In the genomic region with DNA sequence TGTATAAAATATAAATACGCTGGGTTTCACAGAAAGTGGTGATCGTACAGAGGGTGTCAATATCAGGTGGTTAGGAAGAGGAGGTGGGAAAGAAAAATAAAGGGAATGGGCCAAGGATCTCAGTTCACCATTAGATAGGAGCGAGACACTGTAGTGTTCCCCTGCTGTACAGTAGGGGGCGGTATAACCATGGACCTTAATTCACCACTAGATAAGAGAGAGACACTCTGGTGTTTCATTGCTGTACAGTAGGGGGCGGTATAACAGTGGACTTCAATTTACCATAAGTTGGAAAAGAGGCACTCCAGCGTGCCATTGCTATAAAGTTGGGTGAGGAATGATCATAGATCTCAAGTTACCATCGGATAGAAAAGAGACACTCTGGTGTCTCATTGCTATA, we compare ENCODE assay signal across 9 mouse cellular contexts.
A peak's percentile ranks its signal among the peaks of the same experiment; 100 is the strongest.
DNase-seq lines count a peak whose midpoint lies in the region; ATAC-seq and TF ChIP-seq lines count a peak whose summit lies in the region.
"Had no signal": no experiment of that assay in that cellular context is flagged by ENCODE, and none has a peak within 500 bp of the region (broad histone marks: within the 10 kb centered on the region; RNA-seq: fewer than 3 reads in every experiment).

No protein-coding gene starts in this region.

- H3K27me3 ChIP-seq in ES-Bruce4 (ENCODE audit: control insufficient read depth, insufficient read depth, low read length, poor library complexity, severe bottlenecking), result no peaks in the 10 kb centered on the region; the same call in 1 of the 2 replicates
- H3K27me3 ChIP-seq in lung, embryonic 16.5 days (ENCODE audit: control insufficient read depth, insufficient read depth, low read depth, low read length), result no peaks in the 10 kb centered on the region
- no peaks in the 10 kb centered on the region for H3K27me3 ChIP-seq in stomach, embryonic 16.5 days (ENCODE audit: control insufficient read depth, insufficient read depth, low read length)

- TF ChIP-seq CTCF in ES-Bruce4 (IDR thresholded peaks at IDR 0.05; ENCODE audit: low read depth, low read length), result peak; percentile 46

- H3K9ac ChIP-seq in ES-Bruce4 (ENCODE audit: low read depth, poor library complexity, severe bottlenecking), result no peak overlapping the region
- H3K9ac ChIP-seq in lung, embryonic 16.5 days (ENCODE audit: low read length), result no peak overlapping the region
- H3K9ac ChIP-seq in stomach, embryonic 16.5 days (ENCODE audit: low read length), result no peak overlapping the region

- ATAC-seq in lung, embryonic 16.5 days (ENCODE audit: low read depth), result peak; percentile 54
- ATAC-seq in stomach, embryonic 16.5 days (ENCODE audit: insufficient read depth, low FRiP score), result peak; percentile 50; the same call in 1 of the 2 replicates
- ATAC-seq in megakaryocyte-erythroid progenitor cell, adult 5-6 weeks (replicated peaks; ENCODE audit: low FRiP score, low TSS enrichment, poor library complexity, severe bottlenecking), result no peak

- no peak for TF ChIP-seq EP300 in ES-Bruce4 (IDR thresholded peaks at IDR 0.05; ENCODE audit: insufficient read depth, low read depth, low read length)

- no peak overlapping the region for H3K4me3 ChIP-seq in ES-Bruce4 (ENCODE audit: low read depth, low read length)
- H3K4me3 ChIP-seq in lung, embryonic 16.5 days (ENCODE audit: low read length), result no peak overlapping the region
- no peak overlapping the region for H3K4me3 ChIP-seq in stomach, embryonic 16.5 days (replicated peaks; ENCODE audit: low read length)
- H3K4me3 ChIP-seq: erythroblast, embryonic 14.5 days had no signal

- H3K27ac ChIP-seq in ES-Bruce4 (ENCODE audit: insufficient read depth, low read length), result no peak overlapping the region
- H3K27ac ChIP-seq in lung, embryonic 16.5 days (ENCODE audit: low read length), result no peak overlapping the region
- no peak overlapping the region for H3K27ac ChIP-seq in stomach, embryonic 16.5 days (ENCODE audit: low read length)

- no peaks in the 10 kb centered on the region for H3K9me3 ChIP-seq in ES-Bruce4 (replicated peaks; ENCODE audit: control insufficient read depth, insufficient read depth, low read length, poor library complexity, severe bottlenecking)
- H3K9me3 ChIP-seq in lung, embryonic 16.5 days (ENCODE audit: control insufficient read depth, low read length), result no peaks in the 10 kb centered on the region
- no peaks in the 10 kb centered on the region for H3K9me3 ChIP-seq in stomach, embryonic 16.5 days (replicated peaks; ENCODE audit: control insufficient read depth, low read length)

- H3K4me1 ChIP-seq in ES-Bruce4 (ENCODE audit: control insufficient read depth, insufficient read depth, low read length), result no peaks in the 10 kb centered on the region
- H3K4me1 ChIP-seq in lung, embryonic 16.5 days (replicated peaks; ENCODE audit: control insufficient read depth, insufficient read depth, low read length), result 0 out of 2 replicates have a peak, but pooled peaks cover 4% of the 10 kb centered on the region
- H3K4me1 ChIP-seq in stomach, embryonic 16.5 days (ENCODE audit: control insufficient read depth, insufficient read depth, low read length), result no peaks in the 10 kb centered on the region

- H3K36me3 ChIP-seq in ES-Bruce4 (ENCODE audit: control insufficient read depth, insufficient read depth, low read length, poor library complexity, severe bottlenecking), result no peaks in the 10 kb centered on the region
- H3K36me3 ChIP-seq in lung, embryonic 16.5 days (ENCODE audit: control insufficient read depth, insufficient read depth, low read length), result no peaks in the 10 kb centered on the region
- no peaks in the 10 kb centered on the region for H3K36me3 ChIP-seq in stomach, embryonic 16.5 days (ENCODE audit: control insufficient read depth, insufficient read depth, low read length)

- H3K4me2 ChIP-seq in lung, embryonic 16.5 days (ENCODE audit: low read depth, low read length), result no peak overlapping the region
- H3K4me2 ChIP-seq in stomach, embryonic 16.5 days (ENCODE audit: low read depth, low read length), result no peak overlapping the region

- DNase-seq in 3T3-L1 (ENCODE audit: low read depth, low spot score), result peak; percentile 13
- peak; percentile 43 to 46 for DNase-seq in cerebellum, adult 18-20 months
- DNase-seq in frontal cortex, adult 2 months (ENCODE audit: extremely low spot score in 1 of 2, low spot score in 1 of 2), result peak; percentile 8 to 70
- peak; percentile 49 to 59 for DNase-seq in kidney, postnatal 36 days

- TF ChIP-seq POLR2A in ES-Bruce4 (IDR thresholded peaks at IDR 0.05; ENCODE audit: insufficient read depth, low read length), result no peak

- WGBS in lung, embryonic 16.5 days, result 35% methylated on average over 7 of the region's 7 CpGs
- WGBS in stomach, embryonic 16.5 days, result 37% methylated on average over 7 of the region's 7 CpGs
